Mouse (Mus musculus) kidney, postnatal 0 days (tissue): ENCODE measurements at regions not wholly inside any gene's neighbourhood (a gene's known extent, or its start where the extent isn't known, plus 50 kb on each side); places are given as distances from the start of the nearest gene placed in this dataset.

ENCODE experiments used
- ATAC-seq: fragments of 200-750 bp; cut with Nextera tagmentation; replicated peaks from 2 replicates; pipeline ENCODE4 v1.8.0; 2017; ENCODE audit warnings: low read depth, moderate number of reproducible peaks, moderate TSS enrichment, moderate library complexity; ENCODE audit not compliant: low FRiP score
- DNase-seq: peaks from one replicate; pipeline ENCODE4 v3.0.0-alpha.2; 2016; ENCODE audit warnings: low spot score
- H3K27ac ChIP-seq: fragments of 300-500 bp; sonication (generic); 2 replicates; pipeline ENCODE4 v1.5.1; 2014; ENCODE audit warnings: mild to moderate bottlenecking
- H3K27me3 ChIP-seq: fragments of 300-500 bp; sonication (generic); 2 replicates; pipeline ENCODE4 v1.6.1; 2014; ENCODE audit warnings: low read length, mixed read lengths; ENCODE audit not compliant: insufficient read depth
- H3K36me3 ChIP-seq: fragments of 300-500 bp; sonication (generic); 2 replicates; pipeline ENCODE4 v1.6.1; 2014; ENCODE audit warnings: low read length, mixed read lengths; ENCODE audit not compliant: insufficient read depth
- H3K4me1 ChIP-seq: fragments of 300-500 bp; sonication (generic); replicated peaks from 2 replicates; pipeline ENCODE4 v1.6.1; 2014; ENCODE audit warnings: antibody characterized with exemption, low read length, mixed read lengths; ENCODE audit not compliant: insufficient read depth
- H3K4me2 ChIP-seq: fragments of 300-500 bp; sonication (generic); 2 replicates; pipeline ENCODE4 v1.6.1; 2014; ENCODE audit warnings: mild to moderate bottlenecking, low read length, moderate library complexity, mixed read lengths
- H3K4me3 ChIP-seq: fragments of 300-500 bp; sonication (generic); replicated peaks from 2 replicates; pipeline ENCODE4 v1.5.1; 2014; ENCODE audit warnings: low read depth, low read length
- H3K9ac ChIP-seq: fragments of 300-500 bp; sonication (generic); 2 replicates; pipeline ENCODE4 v1.6.1; 2014; ENCODE audit warnings: low read depth, low read length
- H3K9me3 ChIP-seq: fragments of 300-500 bp; sonication (generic); replicated peaks from 2 replicates; pipeline ENCODE4 v1.6.1; 2016; ENCODE audit warnings: low read length, inconsistent platforms, mixed read lengths
- CTCF ChIP-seq: IDR thresholded peaks from 2 replicates; pipeline ENCODE4 v1.5.1; 2016; ENCODE audit warnings: antibody characterized with exemption, low read depth, mild to moderate bottlenecking, moderate library complexity
- WGBS: fragments of 180-500 bp; shearing (Covaris S2); extraction: QIAGEN DNeasy Blood & Tissue Kit; methylation state at CpG from one replicate; pipeline ENCODE4 v1.1.7; 2014; 5-methylcytosine and 5-hydroxymethylcytosine counted together

DNA sequence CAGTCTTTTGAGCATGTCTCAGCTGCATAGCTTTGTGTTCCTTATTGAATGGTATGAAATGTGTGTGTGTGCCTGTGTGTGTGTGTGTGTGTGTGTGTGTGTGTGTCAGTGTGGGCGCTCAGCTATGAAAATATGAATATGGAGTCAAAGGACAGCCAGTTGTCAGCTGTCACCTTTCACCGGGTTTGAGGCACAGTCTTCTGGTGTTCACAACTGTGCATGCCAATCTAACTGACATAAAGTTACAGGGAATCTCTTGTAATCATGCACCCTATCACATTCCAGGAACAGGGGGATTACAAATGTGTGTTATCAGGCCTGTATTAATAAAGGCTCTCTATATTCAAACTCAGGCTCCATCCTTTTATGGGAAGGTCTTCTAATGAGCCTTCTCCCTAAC is 688.8 kb downstream of the Kcnj2 start:
- no peaks in the 10 kb centered on the region for H3K27me3 ChIP-seq
- ATAC-seq (no peak), DNase-seq (no peak)
- no peak overlapping the region for H3K27ac ChIP-seq
- no peak overlapping the region for H3K4me2 ChIP-seq
- no peak overlapping the region for H3K4me3 ChIP-seq
- no peak for TF ChIP-seq CTCF
- 82% methylated on average over 2 of the region's 2 CpGs for WGBS
- no peak overlapping the region for H3K9ac ChIP-seq
- H3K36me3 ChIP-seq, result no peaks in the 10 kb centered on the region
- H3K9me3 ChIP-seq, result no peaks in the 10 kb centered on the region
- H3K4me1 ChIP-seq, result no peaks in the 10 kb centered on the region

DNA sequence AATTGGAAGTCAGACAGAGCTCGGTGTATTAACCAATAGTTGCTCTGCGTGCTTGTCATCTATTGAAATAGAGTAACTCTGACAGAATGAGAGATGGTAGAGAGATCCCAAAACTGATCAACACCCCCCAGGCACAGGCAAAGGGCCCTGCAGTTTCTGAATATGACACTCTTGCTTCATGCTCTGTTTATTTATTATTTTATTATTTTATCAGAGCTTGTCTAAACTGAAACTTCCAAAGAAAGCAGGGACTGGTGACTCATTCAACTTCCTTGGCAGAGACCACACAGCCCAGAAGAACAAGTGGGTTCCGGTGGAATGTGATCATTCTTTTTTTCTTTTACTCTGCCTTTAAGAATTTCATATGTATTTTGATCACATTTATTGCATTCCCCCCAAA is 697.1 kb downstream of the Kcnj2 start:
- no peak for DNase-seq
- TF ChIP-seq CTCF, result no peak
- WGBS, result 89% methylated on average over 3 of the region's 3 CpGs

DNA sequence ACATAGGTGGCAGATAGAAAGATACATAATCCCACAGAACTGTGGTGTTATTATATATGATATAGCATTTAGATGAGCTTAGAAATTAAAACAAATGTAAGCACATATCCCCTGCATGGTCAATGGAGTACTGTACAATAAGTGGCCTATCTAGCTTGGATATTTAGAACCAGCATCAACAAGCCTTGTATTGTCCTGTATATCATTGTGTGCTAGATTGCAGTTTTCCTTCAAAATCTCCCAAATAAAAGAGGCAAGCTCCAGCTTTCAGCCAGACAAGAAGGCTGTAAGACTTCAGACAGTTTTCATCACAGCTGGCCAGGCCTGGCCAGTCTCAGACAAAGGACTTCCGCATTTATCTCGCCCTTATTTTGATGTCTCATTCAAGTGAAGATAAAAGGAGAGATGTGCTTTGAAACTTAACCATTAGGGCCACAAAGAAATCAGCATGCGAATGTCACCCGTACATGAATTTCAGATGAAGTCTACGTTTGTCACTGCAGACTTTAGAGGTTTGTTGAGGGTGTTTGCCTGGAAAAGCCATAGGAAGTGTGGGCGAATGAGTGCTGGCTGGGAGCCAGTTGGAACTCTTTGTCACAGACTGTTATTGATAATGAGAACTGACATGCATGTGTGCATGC is 700.5 kb downstream of the Kcnj2 start:
- DNase-seq, result no peak
- ATAC-seq, result no peak
- WGBS, result 73% methylated on average over 6 of the region's 6 CpGs

More for the DNA sequence above, 697.1 kb downstream of the Kcnj2 start:
- H3K27me3 ChIP-seq, result no peaks in the 10 kb centered on the region
- ATAC-seq, result no peak
- no peaks in the 10 kb centered on the region for H3K9me3 ChIP-seq
- no peaks in the 10 kb centered on the region for H3K36me3 ChIP-seq
- no peak overlapping the region for H3K4me2 ChIP-seq
- no peaks in the 10 kb centered on the region for H3K4me1 ChIP-seq
- H3K9ac ChIP-seq, result no peak overlapping the region
- no peak overlapping the region for H3K4me3 ChIP-seq
- no peak overlapping the region for H3K27ac ChIP-seq

DNA sequence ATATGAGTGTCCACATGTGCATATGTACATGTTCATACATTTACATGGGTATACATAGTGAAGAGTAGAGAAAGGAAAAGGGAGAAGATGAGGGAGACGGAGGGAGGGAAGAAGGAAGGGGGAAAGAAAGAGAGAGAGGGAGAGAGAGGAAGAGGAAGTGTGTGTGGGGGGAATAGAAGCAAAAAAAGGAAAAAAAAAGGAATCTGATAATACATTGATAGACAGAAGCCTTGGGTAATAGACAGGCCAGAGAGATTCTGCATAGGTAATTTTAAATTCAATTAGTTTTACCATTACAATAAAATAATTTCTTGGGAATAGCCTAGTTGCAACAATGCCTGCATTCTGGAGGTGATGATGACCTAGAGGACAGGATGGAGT is 701.0 kb downstream of the Kcnj2 start:
- Histone ChIP-seq H3K36me3 (no peaks in the 10 kb centered on the region), H3K27ac (no peak overlapping the region), H3K4me3 (no peak overlapping the region), H3K4me2 (no peak overlapping the region), H3K9me3 (no peaks in the 10 kb centered on the region), H3K4me1 (no peaks in the 10 kb centered on the region), H3K27me3 (no peaks in the 10 kb centered on the region), H3K9ac (no peak overlapping the region)
- DNase-seq, result no peak
- no peak for ATAC-seq
- TF ChIP-seq CTCF, result no peak
- WGBS, result 100% methylated on average over 1 of the region's 1 CpGs

More for the DNA sequence above, 700.5 kb downstream of the Kcnj2 start:
- Histone ChIP-seq H3K4me2 (no peak overlapping the region), H3K4me3 (no peak overlapping the region), H3K36me3 (no peaks in the 10 kb centered on the region), H3K9me3 (no peaks in the 10 kb centered on the region), H3K27ac (no peak overlapping the region), H3K27me3 (no peaks in the 10 kb centered on the region), H3K9ac (no peak overlapping the region), H3K4me1 (no peaks in the 10 kb centered on the region)
- no peak for TF ChIP-seq CTCF

DNA sequence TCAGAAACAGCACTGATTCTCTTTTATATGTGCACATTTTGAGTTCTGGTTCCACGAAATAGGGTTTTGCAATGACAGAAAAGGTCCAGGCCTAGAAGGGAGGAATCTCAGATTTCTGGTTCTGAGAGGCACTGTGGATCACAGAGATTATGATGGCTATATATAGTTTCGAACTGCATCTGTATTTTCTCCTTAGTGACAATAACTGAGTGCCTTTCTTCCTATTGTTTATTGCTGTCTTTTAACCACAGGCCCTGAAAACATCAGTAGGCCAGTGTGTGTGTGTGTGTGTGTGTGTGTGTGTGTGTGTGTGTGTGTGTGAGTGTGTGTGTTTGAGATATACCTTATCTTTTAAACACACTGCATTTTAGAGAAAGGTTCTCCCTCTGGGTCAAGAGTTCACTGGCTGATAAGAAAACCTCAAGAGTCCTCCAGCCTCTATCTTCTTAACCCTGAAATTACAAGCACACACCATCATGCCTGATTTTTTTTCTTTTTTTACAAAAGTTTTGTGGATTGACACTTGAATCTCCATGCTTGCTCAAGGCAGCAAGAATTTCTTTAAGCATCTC is 708.2 kb downstream of the Kcnj2 start:
- no peaks in the 10 kb centered on the region for H3K36me3 ChIP-seq
- H3K27me3 ChIP-seq, result no peaks in the 10 kb centered on the region
- TF ChIP-seq CTCF, result no peak
- H3K4me1 ChIP-seq, result no peaks in the 10 kb centered on the region
- no peak for ATAC-seq
- no peak overlapping the region for H3K4me2 ChIP-seq
- no peaks in the 10 kb centered on the region for H3K9me3 ChIP-seq
- no peak overlapping the region for H3K27ac ChIP-seq
- H3K4me3 ChIP-seq, result no peak overlapping the region
- no peak for DNase-seq
- no peak overlapping the region for H3K9ac ChIP-seq
- 75% methylated on average over 2 of the region's 2 CpGs for WGBS

DNA sequence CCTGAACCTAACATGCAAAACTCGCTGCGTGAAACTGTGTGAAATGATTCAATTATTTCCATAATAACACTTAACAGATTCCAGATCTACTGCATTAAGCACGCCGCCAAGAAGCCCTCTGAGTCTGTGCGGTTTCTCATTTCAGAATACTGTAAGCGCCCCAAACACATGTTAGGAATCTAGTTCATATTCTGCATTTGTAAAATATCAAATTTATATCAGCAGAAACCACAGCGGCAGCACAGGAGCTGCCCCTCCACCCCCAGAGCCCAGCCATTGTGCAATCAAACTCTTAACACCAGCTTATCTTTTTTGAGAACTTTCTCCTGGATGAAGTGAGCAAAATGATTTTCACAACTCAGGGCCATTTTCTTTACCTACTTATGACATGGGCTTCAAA is 715.4 kb downstream of the Kcnj2 start:
- H3K27ac ChIP-seq, result no peak overlapping the region
- no peak for DNase-seq
- no peak overlapping the region for H3K4me3 ChIP-seq
- no peaks in the 10 kb centered on the region for H3K36me3 ChIP-seq
- 65% methylated on average over 7 of the region's 7 CpGs for WGBS
- H3K4me1 ChIP-seq, result no peaks in the 10 kb centered on the region
- no peaks in the 10 kb centered on the region for H3K27me3 ChIP-seq
- TF ChIP-seq CTCF, result no peak
- no peaks in the 10 kb centered on the region for H3K9me3 ChIP-seq
- H3K4me2 ChIP-seq, result no peak overlapping the region
- no peak for ATAC-seq
- H3K9ac ChIP-seq, result no peak overlapping the region
